9 mouse cellular contexts compared by ENCODE assay signal in genomic region chr9:47280146-47280545, GRCm38 (mm10).
DNase-seq lines count a peak whose midpoint lies in the region; ATAC-seq and TF ChIP-seq lines count a peak whose summit lies in the region.
"Had no signal": no experiment of that assay in that cellular context is flagged by ENCODE, and none has a peak within 500 bp of the region (broad histone marks: within the 10 kb centered on the region; RNA-seq: fewer than 3 reads in every experiment).

No protein-coding gene starts in this region.

- H3K4me1 ChIP-seq in heart, embryonic 11.5 days (ENCODE audit: control insufficient read depth, insufficient read depth, low read length) = no peaks in the 10 kb centered on the region

- H3K27me3 ChIP-seq in heart, embryonic 11.5 days (ENCODE audit: control insufficient read depth, insufficient read depth, low read length) = peaks cover 5% of the 10 kb centered on the region; the same call in 1 of the 2 replicates

- H3K9ac ChIP-seq in heart, embryonic 11.5 days (ENCODE audit: low read depth, low read length) = no peak overlapping the region

- H3K4me3 ChIP-seq in heart, embryonic 11.5 days (ENCODE audit: low read depth, low read length) = no peak overlapping the region

- TF ChIP-seq POLR2A in brain, embryonic 14.5 days (IDR thresholded peaks at IDR 0.05; ENCODE audit: borderline replicate concordance, extremely low read depth, insufficient read depth, insufficient read length, poor library complexity, severe bottlenecking) = no peak

- peak; percentile 96 for DNase-seq in heart, adult 11 months
- DNase-seq in brain, embryonic 14.5 days (ENCODE audit: low read depth) = peak; percentile 96
- DNase-seq in heart, adult 8-10 months (ENCODE audit: low spot score) = peak; percentile 52
- peak; percentile 10 for DNase-seq in lung, postnatal 25 days (ENCODE audit: low spot score)
- DNase-seq in frontal cortex, adult 2 months (ENCODE audit: extremely low spot score in 1 of 2, low spot score in 1 of 2) = no peak
- no peak for DNase-seq in spleen, postnatal 4 days (ENCODE audit: low spot score in 2 of 2)
- DNase-seq: cerebellum, postnatal 25 days had no signal

- 51% methylated on average over 7 of the region's 7 CpGs for WGBS in heart, embryonic 11.5 days (ENCODE audit: insufficient replicate concordance)

- no peak overlapping the region for H3K4me2 ChIP-seq in heart, embryonic 11.5 days

- no peak for ATAC-seq in heart, embryonic 11.5 days (replicated peaks; ENCODE audit: insufficient number of reproducible peaks, low FRiP score, low TSS enrichment)
- no peak for ATAC-seq in megakaryocyte-erythroid progenitor cell, adult 5-6 weeks (replicated peaks; ENCODE audit: low FRiP score, low TSS enrichment, poor library complexity, severe bottlenecking)

- H3K36me3 ChIP-seq in heart, embryonic 11.5 days (ENCODE audit: control insufficient read depth, insufficient read depth, low read length) = no peaks in the 10 kb centered on the region

- no peak overlapping the region for H3K27ac ChIP-seq in heart, embryonic 11.5 days (ENCODE audit: low read depth, low read length)

- no peak for TF ChIP-seq CTCF in brain, embryonic 14.5 days (IDR thresholded peaks at IDR 0.05; ENCODE audit: borderline replicate concordance, extremely low read depth, insufficient read depth, insufficient read length)

- H3K9me3 ChIP-seq in heart, embryonic 11.5 days (replicated peaks; ENCODE audit: control insufficient read depth, low read length) = no peaks in the 10 kb centered on the region

Comparison
In these comparisons a context has a peak if more than half of its experiments do, and no peak if none do; other contexts are left out.
1. DNase-seq: peak in heart, adult 11 months (single experiment), brain, embryonic 14.5 days (single experiment), heart, adult 8-10 months (single experiment) and lung, postnatal 25 days (single experiment); none in frontal cortex, adult 2 months (0 of 2) and spleen, postnatal 4 days (0 of 2).